Mouse (Mus musculus): ENCODE results near the gene Kif1a. TPM values are rescaled to one million over a fixed set of nuclear protein-coding genes. Genes with fewer than 3 reads are reported as not detected.

Kif1a gene
- 100 to 1,000 TPM; 607 to 610 TPM for total RNA-seq (2021)

GRCm38 (mm10) chr1:93101571-93102061 lies at the start of gene Kif1a:
Gene Kif1a, minus strand, starts transcription at chr1:93101951.
- peak; percentile 89 to 93 for DNase-seq

- DNase-seq, result no peak
Measured at GRCm38 (mm10) chr1:93150907-93151661, 49.3 kb upstream of the Kif1a start.

GRCm38 (mm10) chr1:93144176-93144575 lies 42.4 kb upstream of the Kif1a start:
- DNase-seq, result no peak

GRCm38 (mm10) chr1:93142871-93143270 lies 41.1 kb upstream of the Kif1a start:
- DNase-seq, result no peak

GRCm38 (mm10) chr1:93139713-93140112 lies 38.0 kb upstream of the Kif1a start:
- peak; percentile 31 to 47 for DNase-seq

GRCm38 (mm10) chr1:93138534-93138933 lies 36.8 kb upstream of the Kif1a start:
- DNase-seq, result no peak

- DNase-seq, result no peak
Measured at GRCm38 (mm10) chr1:93135036-93135526, 33.3 kb upstream of the Kif1a start, which contains the start of gene Agxt. Gene Agxt, plus strand, starts transcription at chr1:93135240.

GRCm38 (mm10) chr1:93132676-93133075 lies 30.9 kb upstream of the Kif1a start:
- DNase-seq, result no peak

GRCm38 (mm10) chr1:93130242-93130983 lies 28.7 kb upstream of the Kif1a start:
- DNase-seq, result no peak

- DNase-seq, result peak; percentile 70 to 71
Measured at GRCm38 (mm10) chr1:93128710-93129349, 27.1 kb upstream of the Kif1a start.

GRCm38 (mm10) chr1:93128209-93128608 lies 26.5 kb upstream of the Kif1a start:
- no peak for DNase-seq

GRCm38 (mm10) chr1:93125256-93125655 lies 23.5 kb upstream of the Kif1a start:
- DNase-seq, result no peak

- DNase-seq, result no peak
Measured at GRCm38 (mm10) chr1:93124066-93124465, 22.3 kb upstream of the Kif1a start.

GRCm38 (mm10) chr1:93123179-93123854 lies 21.6 kb upstream of the Kif1a start:
- no peak for DNase-seq

GRCm38 (mm10) chr1:93118816-93119215 lies 17.1 kb upstream of the Kif1a start:
- DNase-seq, result no peak

GRCm38 (mm10) chr1:93115471-93115870 lies 13.7 kb upstream of the Kif1a start:
- DNase-seq, result no peak

- DNase-seq, result peak; percentile 77 to 78
Measured at GRCm38 (mm10) chr1:93114713-93115463, 13.1 kb upstream of the Kif1a start.

GRCm38 (mm10) chr1:93102700-93103099 lies 949 bp upstream of the Kif1a start:
- DNase-seq, result no peak

- peak; percentile 74 to 80 for DNase-seq
Measured at GRCm38 (mm10) chr1:93100576-93101491, 917 bp downstream of the Kif1a start.

GRCm38 (mm10) chr1:93100243-93100575 lies 1.5 kb downstream of the Kif1a start:
- DNase-seq, result no peak
